Mouse (Mus musculus): ENCODE data around the gene Crlf3.

Gene Crlf3

DNA sequence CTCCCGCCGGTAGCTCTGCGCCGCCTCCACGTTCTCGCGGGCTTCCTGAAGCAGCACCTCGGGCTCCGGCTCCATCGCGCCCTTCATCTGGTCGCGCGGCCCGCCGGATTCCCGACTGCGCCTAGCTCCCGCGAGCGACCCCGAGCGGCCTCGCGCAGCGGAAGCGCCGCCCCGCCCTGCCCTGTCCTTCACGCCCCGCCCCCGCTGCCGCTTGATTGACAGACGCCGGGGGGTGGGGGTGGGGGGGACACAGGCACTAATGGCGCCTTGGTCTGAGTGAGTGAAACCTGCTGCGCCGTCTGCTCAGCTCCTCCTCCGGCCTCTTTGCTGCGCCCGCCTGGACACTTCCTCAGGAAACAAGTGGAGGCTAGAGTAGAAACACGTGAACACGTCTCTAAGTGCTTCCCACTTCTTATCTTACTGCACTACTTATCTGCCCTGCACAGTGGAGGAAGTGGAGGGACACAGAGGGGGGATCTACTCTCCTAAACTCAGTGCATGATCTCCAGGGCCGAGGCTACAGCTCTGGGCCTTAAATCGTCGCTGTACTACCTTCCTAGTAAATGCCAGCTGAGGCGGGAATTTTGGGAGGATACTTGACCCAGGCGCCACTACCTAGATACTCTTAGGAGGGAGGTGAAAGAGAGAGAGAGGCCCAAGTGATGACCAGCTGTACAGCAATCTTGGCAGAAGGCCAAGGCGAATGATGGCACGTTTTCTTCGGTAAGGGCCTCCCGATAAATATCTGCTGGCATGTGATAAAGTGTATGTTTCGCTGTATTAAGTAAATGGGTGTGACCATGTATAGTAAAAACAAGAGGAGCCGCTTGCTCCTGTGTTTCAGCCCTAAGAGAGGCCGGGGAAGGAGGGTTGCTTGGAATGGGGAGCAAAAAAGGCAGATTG is at the start of gene Crlf3:
Gene Crlf3 (minus strand): TSS at position 166 of the 903 bp plus-strand sequence.
- peak; percentile 100 for DNase-seq

DNA sequence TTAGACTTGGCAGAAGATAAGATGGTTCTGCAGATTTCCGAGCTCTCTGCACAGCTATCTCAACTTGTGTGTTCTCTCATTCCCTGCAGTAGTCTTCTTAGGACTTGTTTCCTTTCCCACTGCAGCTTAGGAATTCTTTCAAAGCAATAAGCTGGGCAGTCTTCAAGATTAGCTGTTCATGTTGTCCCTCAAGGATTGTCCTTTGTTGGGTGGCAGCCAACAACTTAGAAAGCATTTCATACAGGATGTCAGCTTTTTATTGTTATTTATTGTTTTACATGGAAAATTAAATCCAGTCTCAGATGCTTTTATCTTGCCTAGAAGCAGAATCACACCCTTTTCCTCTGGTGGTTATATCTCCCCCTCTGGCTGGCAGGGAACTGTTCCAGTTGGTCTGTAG is 35.6 kb upstream of the Crlf3 start:
- DNase-seq, result no peak

DNA sequence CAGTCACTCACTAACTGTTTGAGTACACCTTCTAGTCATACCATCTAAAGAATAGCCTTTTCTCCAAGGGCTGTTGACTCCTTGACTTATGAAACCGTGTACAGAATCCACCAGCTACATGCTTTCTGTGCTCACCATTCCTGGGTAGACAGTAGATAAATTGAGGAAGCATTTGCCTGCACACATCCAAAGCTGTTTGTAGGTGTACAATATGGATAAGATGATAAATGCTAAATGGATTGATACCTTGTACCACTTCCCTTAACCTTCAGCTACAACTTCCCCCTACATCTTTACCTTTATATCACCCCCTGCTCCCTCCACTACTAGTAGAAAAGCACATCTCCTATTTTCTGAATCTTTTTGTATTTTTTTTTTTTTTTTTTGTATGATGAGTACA is 23.6 kb upstream of the Crlf3 start:
- no peak for DNase-seq

DNA sequence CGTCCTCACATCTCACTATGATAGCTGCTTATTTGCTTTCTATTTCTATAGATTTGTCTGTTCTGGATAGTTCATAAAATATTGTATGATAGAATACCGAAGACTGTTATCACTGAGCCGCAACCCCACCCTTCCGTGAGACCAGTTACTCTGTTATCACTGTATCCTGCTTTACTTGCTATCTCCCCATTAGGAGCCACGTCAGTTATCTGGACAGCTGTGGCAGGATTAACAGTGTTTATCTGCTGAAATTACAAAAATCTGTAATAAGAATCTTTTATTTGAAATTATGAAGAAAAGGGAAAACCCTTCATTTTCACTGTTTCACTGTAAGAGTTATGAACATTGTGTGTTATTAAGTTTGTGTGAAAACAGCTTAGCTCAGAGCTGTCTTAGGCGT is 20.5 kb upstream of the Crlf3 start:
- DNase-seq, result no peak

DNA sequence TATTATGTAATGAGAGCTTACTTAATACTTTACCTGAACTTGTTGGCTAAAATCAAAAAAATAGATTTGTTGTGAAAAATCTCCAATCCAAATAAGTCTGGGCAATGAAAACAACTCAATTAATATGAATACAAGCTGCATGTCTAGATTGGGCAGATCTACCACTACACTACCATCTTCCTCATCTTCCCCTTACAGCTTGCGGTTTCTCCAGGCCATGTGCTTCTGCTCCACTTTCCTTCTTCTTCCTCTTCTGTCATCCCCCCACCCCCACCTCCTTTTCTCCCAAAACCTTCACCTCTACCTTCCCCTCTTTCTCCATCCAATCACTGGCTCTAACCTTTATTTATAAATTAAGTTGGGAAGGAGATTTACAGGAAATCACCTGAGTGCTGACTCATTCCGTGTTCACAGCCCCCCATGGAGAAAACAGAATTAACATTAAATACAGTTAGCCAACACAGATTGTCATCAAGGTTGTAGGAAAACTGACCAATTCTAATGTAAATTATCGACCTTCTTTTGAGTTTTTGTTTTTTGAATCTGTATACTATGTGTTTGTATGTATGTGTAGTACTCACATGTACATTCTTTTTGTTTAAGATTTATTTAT is 17.8 kb upstream of the Crlf3 start:
- peak; percentile 37 for DNase-seq

DNA sequence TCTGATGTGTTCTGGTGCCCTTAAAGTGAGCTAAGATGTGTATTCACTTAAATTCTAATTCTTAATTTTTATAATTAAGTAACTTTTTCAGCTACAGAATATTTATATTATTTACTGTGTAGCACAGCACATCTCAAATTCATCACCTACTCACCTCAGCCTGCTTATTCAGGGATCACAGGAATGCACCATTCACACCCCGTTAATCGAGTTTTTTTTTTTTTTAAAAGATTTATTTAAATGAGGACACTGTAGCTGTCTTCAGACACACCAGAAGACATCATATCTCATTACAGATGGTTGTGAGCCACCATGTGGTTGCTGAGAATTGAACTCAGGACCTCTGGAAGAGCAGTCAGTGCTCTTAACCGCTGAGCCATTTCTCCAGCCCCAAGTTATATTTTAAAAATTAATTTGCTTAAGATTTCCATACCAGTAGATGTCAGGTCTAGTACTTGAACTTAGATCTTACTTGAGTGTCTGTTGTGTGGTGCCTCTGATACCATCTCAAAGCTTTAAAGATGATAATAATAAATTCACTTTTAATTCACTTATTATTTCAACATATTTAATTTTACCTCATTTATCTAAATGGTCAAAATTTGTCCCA is 9.9 kb upstream of the Crlf3 start:
- no peak for DNase-seq

DNA sequence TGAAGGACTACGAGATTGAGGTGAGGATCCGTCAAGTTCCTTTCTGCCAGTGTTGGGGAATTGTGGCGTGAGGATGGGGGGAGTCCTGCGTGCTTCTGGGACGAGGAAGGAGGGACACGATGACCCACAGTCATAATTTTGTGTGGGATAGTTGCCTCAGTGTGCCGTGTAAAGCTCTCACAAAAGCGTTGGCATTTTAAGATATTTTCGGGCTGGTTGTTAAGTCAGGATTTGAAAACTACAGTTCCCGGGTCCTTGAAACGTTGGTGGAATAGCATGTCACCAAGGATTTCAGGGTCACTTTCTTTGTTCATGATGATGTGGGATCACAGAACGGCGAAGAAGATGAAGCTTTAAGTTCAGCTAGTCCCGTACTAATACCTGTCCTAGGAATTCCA is 9.0 kb upstream of the Crlf3 start:
- peak; percentile 79 for DNase-seq

DNA sequence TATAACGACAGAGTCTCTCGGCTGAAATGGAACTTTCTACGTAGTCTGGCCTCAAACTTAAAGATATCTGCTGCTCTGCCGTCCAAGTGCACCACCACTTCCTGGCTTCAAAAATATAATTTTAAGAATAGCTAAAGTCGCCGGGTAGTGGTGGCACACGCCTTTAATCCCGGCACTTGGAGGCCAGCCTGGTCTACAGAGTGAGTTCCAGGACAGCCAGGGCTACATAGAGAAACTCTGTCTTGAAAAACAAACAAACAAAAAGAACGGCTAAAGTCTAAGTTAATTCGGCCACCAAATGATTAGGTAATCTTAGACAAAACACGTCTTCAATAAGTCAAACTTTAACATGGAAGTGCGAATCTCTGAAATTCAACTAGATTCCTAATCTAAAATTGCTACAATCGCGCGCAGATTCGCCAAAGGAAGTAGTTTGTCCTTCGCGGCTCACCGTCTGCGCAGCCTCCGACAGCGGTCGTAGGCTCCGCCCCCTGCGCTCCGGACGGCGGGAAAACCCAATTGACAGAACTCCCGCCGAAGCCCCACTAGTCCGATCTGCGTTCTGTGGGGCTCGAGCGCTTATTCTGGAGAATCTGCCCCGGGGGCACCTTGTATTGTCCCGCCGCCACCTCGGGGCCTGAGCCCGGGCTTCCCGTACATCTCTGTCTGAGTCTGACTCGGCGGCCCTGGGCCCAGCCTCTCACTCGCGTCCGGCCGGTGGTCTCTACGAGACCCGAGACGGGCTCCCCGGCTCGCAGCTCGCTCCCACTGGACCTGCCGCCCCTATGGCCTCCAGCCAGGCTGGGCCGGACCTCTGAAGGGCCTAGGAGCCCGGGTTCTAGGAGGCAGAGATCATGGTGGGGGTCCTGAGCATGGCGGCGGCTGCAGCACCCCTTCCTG is 8.4 kb upstream of the Crlf3 start, which contains the start of gene Atad5:
Gene Atad5 (plus strand): TSS at position 484 of the 900 bp plus-strand sequence.
- peak; percentile 97 for DNase-seq

DNA sequence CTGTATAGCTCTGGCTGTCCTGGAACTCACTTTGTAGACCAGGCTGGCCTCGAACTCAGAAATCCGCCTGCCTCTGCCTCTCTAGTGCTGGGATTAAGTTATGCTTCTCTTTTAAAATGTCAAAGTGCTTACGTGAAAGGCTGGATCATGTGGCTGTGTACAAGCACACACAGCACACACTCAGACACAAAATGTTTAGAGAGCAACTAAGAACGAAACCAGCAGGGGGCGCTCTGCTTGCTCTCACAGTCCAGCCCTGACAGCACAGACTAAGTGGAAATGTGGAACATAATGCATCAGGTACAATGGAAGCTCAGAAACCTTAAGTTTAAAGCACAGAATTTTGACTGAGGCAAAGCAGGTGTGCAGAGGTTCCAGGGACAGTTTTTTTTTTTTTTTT is 6.1 kb upstream of the Crlf3 start:
- DNase-seq, result peak; percentile 97

DNA sequence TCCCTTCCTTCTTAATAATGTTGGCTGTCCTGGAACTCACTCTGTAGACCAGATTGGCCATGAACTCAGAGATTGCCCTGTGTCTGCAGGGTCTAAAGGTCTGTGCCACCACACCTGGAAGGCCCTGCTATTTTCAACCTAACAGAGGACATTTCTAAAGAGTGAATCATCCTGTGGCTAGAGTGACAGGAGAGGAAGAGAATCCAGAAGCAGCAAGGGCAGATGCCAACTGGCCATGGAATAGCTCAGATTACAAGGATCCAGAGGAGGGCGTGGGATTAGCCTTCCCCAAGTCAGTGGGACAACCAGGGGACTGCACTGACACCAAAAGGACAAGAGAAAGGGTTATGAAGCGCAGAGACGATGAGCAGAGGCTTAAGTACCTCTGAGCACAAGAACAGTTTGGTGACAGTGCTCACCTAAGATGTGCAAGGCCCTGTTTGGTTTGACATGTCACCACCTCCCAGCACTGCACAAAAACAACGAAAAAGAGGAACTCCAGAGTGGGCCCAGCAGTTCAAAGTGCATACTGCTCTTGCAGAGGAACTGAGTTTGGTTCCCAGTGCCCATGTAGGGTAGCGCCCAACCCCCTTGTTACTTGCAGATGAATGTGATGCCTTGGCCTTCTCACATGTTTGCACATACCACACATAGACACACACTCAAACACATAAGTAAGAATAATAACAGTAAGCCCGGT is 4.7 kb upstream of the Crlf3 start:
- DNase-seq, result peak; percentile 94

DNA sequence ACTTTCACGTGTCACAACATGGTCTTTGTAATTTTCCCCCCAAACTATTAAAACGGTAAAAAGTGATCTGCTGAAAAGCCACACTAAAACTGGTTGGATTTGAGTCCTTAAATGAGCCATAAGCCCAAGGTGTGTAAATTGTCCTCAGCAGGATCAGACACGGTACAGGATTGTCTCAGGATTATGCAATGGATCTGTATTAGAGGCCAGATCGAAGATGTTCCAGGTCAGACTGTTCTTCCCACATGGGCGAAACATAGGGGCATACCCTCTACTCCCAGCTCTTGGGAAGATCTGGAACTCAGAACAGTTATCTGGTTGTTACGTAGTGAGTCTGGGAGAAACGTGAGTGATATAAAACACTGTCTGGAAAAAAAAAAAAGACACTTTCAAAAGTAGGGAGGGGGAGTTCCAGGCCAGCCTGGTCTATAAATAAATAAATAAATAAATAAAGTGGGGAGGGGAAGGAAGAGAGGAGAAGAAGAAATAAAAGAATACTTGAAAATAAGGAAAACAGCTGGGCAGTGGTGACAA is 1.1 kb upstream of the Crlf3 start:
- DNase-seq, result peak; percentile 69

DNA sequence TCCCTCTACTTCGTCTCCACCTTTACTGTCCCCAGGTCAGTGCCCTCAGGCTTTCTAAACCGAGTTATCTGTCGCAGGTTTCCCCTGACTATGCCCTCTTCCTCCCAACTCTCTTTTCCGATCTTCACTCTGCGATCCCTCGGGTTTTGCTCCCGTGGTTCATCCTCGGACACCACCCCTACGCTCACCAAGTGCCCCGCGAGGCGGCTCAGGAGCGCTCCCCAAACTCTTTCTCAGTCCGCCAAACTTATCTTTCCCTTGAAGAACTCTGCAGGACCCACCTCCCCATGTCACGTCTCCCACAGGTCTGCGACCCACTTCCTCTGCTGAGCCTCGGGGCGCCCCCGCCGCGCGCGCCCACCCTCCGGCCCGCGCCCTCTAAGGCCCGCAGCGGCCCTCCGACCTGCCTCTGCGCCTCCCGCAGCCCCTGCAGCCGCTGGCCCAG is 388 bp downstream of the Crlf3 start:
- no peak for DNase-seq

DNA sequence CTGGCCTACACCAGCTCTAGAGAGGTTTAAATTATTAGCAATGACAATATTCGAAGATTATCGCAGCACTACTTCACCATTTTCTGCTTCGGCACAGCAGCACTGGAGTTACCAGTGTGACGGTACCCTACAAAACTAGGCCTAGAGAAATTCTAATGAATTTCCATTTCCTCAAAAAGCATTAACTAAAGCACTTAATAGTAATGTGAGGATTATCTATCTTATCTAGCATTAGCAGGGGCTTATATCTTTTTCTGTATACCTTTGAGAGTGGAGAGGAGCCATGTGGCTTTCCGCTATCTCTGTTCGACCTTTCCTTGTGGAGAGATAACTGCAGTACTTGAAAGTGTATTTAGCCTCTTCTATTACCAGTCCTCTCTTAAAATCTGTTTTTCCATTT is 1.0 kb downstream of the Crlf3 start:
- DNase-seq, result peak; percentile 60

DNA sequence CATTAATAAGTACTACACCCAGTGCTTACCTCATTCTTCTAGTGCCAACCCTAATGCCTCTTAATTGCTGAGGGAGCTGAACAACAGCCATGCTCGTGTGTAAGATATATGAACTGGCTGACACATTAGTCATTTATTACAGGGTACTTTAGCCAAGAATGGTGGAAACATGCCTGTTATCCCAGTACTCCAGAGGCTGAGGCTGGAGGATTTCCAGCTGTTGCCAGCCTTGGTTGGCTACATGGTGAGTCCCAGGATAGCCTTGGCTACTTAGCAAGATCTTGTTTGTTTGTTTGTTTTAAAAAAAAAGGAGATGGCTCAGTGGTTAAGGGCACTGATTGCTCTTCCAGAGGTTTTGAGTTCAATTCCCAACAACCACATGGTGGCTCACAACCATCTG is 2.0 kb downstream of the Crlf3 start:
- DNase-seq, result peak; percentile 86

DNA sequence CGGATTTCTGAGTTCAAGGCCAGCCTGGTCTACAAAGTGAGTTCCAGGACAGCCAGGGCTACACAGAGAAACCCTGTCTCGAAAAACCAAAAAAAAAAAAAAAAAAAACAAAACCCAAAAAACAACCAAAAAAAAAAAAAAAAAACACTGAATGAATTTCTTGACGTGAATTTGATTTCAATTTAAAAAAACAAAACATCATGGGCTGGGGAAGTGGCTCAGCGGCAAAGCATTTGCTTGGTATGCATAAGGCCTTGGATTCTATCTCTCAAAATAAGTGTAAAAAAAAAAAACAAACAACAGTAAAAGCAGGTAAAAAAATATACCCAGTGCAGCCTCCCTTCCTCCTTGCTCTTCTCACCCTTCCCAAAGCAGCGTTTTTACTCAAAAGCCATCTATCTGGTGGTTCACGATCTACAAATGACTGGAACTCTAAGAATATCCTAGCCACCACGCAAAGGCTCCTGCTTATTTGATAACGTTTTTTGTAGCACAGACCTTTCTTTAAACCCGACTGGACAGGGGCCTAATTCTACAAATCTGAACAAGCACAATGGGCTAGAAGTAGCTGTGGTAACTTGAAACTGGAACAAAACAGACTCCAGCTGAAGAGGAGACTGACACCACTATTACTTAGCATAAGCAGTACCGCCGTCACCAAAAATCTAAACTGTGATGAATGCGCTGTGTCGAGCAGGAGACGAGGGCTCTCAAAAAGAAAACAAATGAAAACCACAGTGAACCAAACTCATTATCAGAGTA is 2.8 kb downstream of the Crlf3 start:
- DNase-seq, result peak; percentile 84

DNA sequence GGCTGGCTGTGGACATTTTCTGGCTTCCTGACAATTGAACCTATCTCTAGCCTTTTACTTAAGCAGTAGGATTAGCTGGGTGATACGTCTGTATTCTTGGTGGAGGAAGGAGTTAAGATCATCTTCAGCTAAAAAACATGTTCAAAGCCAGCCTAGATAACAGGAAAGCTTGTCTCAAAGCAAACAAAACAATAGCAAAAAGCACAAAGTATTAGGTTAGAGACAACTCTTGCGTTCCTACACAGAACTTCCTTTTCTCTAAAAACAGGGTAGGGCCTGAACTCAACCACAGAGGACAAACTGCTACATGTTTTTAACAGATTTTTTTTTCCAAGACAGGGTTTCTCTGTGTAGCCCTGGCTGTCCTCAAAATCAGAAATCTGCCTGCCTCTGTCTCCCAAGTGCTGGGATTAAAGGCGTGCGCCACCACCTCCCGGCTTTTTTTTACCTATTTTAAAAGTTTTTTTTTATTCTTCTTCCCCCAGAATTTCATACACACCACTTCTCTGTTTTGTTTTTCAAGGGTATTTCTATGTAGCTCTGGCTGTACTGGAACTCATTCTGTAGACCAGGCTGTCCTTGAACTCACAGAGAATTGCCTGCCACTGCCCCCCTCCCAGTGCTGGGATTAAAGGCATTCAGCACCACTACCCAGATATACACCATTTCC is 5.0 kb downstream of the Crlf3 start:
- peak; percentile 48 for DNase-seq

DNA sequence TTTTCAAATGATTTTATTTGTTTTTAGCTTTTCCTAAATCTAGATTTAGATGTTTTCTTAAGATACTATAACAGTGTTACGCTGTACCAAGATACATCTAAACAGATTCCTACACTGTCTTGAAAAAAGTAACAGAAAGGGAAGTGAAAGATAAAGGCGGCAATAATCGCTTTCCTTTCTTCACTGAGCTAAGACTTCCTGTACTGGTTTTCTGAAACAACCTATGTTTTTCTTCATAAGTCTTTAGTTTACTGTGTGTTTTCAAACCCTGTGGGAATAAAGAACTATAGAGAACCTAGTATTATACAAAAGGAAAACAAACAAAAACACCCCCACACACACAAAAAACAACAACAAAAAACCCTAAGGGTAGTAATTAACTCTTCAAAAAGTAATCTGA is 8.4 kb downstream of the Crlf3 start:
- no peak for DNase-seq

DNA sequence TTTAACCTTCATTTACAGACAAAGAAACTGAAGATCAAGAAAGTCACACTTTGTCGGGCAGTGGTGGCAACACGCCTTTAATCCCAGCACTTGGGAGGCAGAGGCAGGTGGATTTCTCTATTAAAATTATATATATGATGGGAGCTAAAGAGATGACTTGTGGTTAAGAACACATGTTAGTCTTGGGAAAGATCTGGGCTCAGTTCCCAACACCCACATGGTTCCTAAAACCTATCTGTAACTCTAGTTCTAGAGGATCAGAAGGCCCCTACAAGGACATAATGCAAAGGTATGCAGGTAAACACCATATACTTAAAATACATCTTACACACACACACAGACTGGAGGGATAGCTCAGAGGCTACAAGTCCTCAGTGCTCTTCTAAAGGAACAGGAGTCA is 9.8 kb downstream of the Crlf3 start:
- DNase-seq, result no peak

DNA sequence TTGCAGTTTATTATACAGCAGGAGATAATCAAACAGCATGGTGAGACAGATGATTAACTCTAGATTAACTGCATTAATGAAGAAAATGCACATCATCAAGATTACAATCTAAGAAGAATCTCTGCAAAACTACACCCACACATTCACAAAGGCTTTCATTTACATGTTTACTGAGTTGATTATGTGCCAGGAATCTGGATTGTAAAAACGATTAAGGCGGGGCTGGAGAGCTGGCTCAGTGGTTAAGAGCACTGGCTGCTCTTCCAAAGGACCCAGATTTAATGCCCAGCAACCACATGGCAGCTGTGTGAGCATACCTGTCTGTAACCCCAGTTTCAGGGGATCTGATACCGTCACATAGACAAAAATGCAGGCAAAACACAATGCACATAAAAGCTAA is 11.0 kb downstream of the Crlf3 start:
- peak; percentile 16 for DNase-seq

DNA sequence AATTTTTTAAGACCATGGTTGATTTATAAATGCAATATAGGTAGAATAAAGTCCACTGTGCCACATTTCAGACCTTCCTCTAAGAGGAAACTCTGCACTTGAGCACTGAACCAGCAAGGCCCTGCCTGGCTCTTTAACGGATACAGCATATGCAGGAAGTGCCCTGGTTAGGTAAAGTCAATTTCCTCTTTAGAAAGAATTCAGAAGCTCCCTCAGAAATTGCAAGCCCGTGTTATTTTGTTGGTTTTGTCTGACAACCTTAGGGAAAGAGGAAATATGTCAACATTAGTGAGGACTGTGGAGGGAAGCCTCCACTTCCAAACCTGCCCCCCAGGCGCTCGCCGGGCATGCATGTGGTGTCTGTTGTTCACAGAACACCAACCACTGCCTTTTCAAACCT is 13.2 kb downstream of the Crlf3 start:
- no peak for DNase-seq
